8 mouse cellular contexts compared by ENCODE assay signal in genomic region chr14:8092573-8092972, GRCm38 (mm10). TPM values are rescaled to one million over a fixed set of nuclear protein-coding genes. Genes with fewer than 3 reads are reported as not detected.
DNase-seq lines count a peak whose midpoint lies in the region; ATAC-seq and TF ChIP-seq lines count a peak whose summit lies in the region.

No protein-coding gene starts in this region.

- peaks cover 3% of the 10 kb centered on the region; the same call in 1 of the 2 replicates for H3K4me1 ChIP-seq in kidney, embryonic 15.5 days
- H3K4me1 ChIP-seq in E14TG2a.4 (replicated peaks; ENCODE audit: low read depth, low read length) = peaks cover 14% of the 10 kb centered on the region; the same call in 1 of the 2 replicates

- no peak overlapping the region for H3K4me3 ChIP-seq in kidney, embryonic 15.5 days (replicated peaks)
- H3K4me3 ChIP-seq in E14TG2a.4 (replicated peaks; ENCODE audit: low read length) = no peak overlapping the region

- no peaks in the 10 kb centered on the region for H3K9me3 ChIP-seq in kidney, embryonic 15.5 days (replicated peaks)
- peaks cover 10% of the 10 kb centered on the region for H3K9me3 ChIP-seq in E14TG2a.4 (ENCODE audit: low read length)

- no peak overlapping the region for H3K9ac ChIP-seq in kidney, embryonic 15.5 days

- 0 out of 2 replicates have a peak, but pooled peaks have one; percentile 27 for ATAC-seq in kidney, embryonic 15.5 days (replicated peaks; ENCODE audit: low FRiP score)

- peaks cover 5% of the 10 kb centered on the region; the same call in 1 of the 2 replicates for H3K27me3 ChIP-seq in kidney, embryonic 15.5 days
- no peaks in the 10 kb centered on the region for H3K27me3 ChIP-seq in E14TG2a.4 (ENCODE audit: insufficient read depth, low read length)

- DNase-seq in kidney, postnatal 25 days = no peak
- DNase-seq in brain, embryonic 14.5 days (ENCODE audit: low read depth) = peak; percentile 82
- DNase-seq in lung, postnatal 25 days (ENCODE audit: low spot score) = peak; percentile 66
- no peak for DNase-seq in right cerebral cortex, postnatal 4 days
- DNase-seq in thymus, postnatal 25 days = no peak
- no peak for DNase-seq in right cerebral cortex, postnatal 14 days

- H3K36me3 ChIP-seq in kidney, embryonic 15.5 days = peaks cover 38% of the 10 kb centered on the region
- peaks cover 38% of the 10 kb centered on the region for H3K36me3 ChIP-seq in E14TG2a.4 (ENCODE audit: insufficient read depth, low read length)

- WGBS in kidney, embryonic 15.5 days = 93% methylated on average over 2 of the region's 2 CpGs

- peak; percentile 25 for TF ChIP-seq CTCF in E14TG2a.4 (conservative IDR thresholded peaks at IDR 0.05; ENCODE audit: low read length)
- peak; percentile 6; the same call in 1 of the 2 replicates for TF ChIP-seq CTCF in brain, embryonic 14.5 days (IDR thresholded peaks at IDR 0.05; ENCODE audit: borderline replicate concordance, extremely low read depth, insufficient read depth, insufficient read length)

- no peak overlapping the region for H3K27ac ChIP-seq in kidney, embryonic 15.5 days

- no peak overlapping the region for H3K4me2 ChIP-seq in kidney, embryonic 15.5 days

- TF ChIP-seq POLR2A in brain, embryonic 14.5 days (IDR thresholded peaks at IDR 0.05; ENCODE audit: borderline replicate concordance, extremely low read depth, insufficient read depth, insufficient read length, poor library complexity, severe bottlenecking) = no peak

RNA-seq across cellular contexts. Expression of gene Pxk, which starts 5.4 kb away (rescaled TPM):
- 33.7 and 35.1 TPM in 2 replicates for polyA plus RNA-seq in kidney, embryonic 15.5 days (2015; fragmentation: Nextera tagmentation; extraction: Ambion mirVana)
- 55.5 and 62.4 TPM in 2 replicates for polyA plus RNA-seq in brain, embryonic 14.5 days (2012; rRNA removed)

RNA-seq across cellular contexts. Expression of gene Rpp14, which starts 12.4 kb away (rescaled TPM):
- polyA plus RNA-seq in kidney, embryonic 15.5 days (2015; fragmentation: Nextera tagmentation; extraction: Ambion mirVana) = 53.0 and 55.5 TPM in 2 replicates
- polyA plus RNA-seq in brain, embryonic 14.5 days (2012; rRNA removed) = 23.6 and 24.3 TPM in 2 replicates

Comparison
In these comparisons a context has a peak if more than half of its experiments do, and no peak if none do; other contexts are left out.
1. DNase-seq: peak in brain, embryonic 14.5 days (single experiment) and lung, postnatal 25 days (single experiment); none in kidney, postnatal 25 days (0 of 2), right cerebral cortex, postnatal 4 days (single experiment), thymus, postnatal 25 days (single experiment) and right cerebral cortex, postnatal 14 days (single experiment).